Mouse (Mus musculus) CH12.LX (cell line): ENCODE measurements around the gene Foxk1. TPM values are rescaled to one million over a fixed set of nuclear protein-coding genes. Genes with fewer than 3 reads are reported as not detected.

Experiments
- DNase-seq: peaks from one replicate; pipeline ENCODE4 v3.0.0-alpha.2; 2013; ENCODE audit errors: extremely low read depth
- H3K27ac ChIP-seq: 2 replicates; pipeline ENCODE4 v1.5.1; 2012; ENCODE audit warnings: low read depth, mild to moderate bottlenecking, control low read depth, moderate library complexity; ENCODE audit not compliant: insufficient read depth
- H3K27me3 ChIP-seq: replicated peaks from 2 replicates; pipeline ENCODE3; 2012; ENCODE audit warnings: inconsistent platforms
- H3K36me3 ChIP-seq, 2 experiments: replicated peaks in 1 of 2; 2 replicates each; pipeline versions ENCODE3 to v1.6.1; 2012; ENCODE audit warnings: inconsistent platforms in 1 of 2, low read length in 1 of 2, mild to moderate bottlenecking in 1 of 2, mixed read lengths in 1 of 2, moderate library complexity in 1 of 2; ENCODE audit not compliant: control insufficient read depth in 1 of 2, insufficient read depth in 1 of 2
- H3K4me1 ChIP-seq, 2 experiments: 2 replicates each; pipeline ENCODE4 v1.6.1; 2012; ENCODE audit warnings: inconsistent platforms in 1 of 2, moderate library complexity in 1 of 2; ENCODE audit not compliant: insufficient read depth in 2 of 2, control insufficient read depth in 1 of 2
- H3K4me2 ChIP-seq: 2 replicates; pipeline ENCODE4 v1.6.1; 2012; ENCODE audit warnings: low read depth, mild to moderate bottlenecking, control low read depth; ENCODE audit not compliant: poor library complexity, insufficient read depth, severe bottlenecking
- H3K4me3 ChIP-seq, 3 experiments: fragments of 150-350 bp in 1 of 3; sonication (generic) in 1 of 3; replicated peaks in 1 of 3; 2 replicates each; pipeline versions ENCODE3 to v1.5.1; 2011 to 2012; ENCODE audit warnings: low read depth in 2 of 3, low read length in 2 of 3, mild to moderate bottlenecking in 2 of 3, moderate library complexity in 2 of 3, control low read depth in 1 of 3, improper control_type of control experiment in 1 of 3, inconsistent platforms in 1 of 3, mixed read lengths in 1 of 3; ENCODE audit not compliant: poor library complexity in 1 of 3
- H3K79me2 ChIP-seq: replicated peaks from 2 replicates; pipeline ENCODE4 v1.6.1; 2012; ENCODE audit warnings: mild to moderate bottlenecking, moderate library complexity; ENCODE audit not compliant: control insufficient read depth, poor library complexity, insufficient read depth, severe bottlenecking; ENCODE audit errors: extremely low read depth
- H3K9ac ChIP-seq: 2 replicates; pipeline ENCODE4 v1.6.1; 2012; ENCODE audit warnings: low read depth, mild to moderate bottlenecking, control low read depth, moderate library complexity; ENCODE audit not compliant: insufficient read depth
- H3K9me3 ChIP-seq: replicated peaks from 2 replicates; pipeline ENCODE3; 2012; ENCODE audit warnings: low read length, inconsistent platforms, mixed read lengths
- BHLHE40 ChIP-seq: IDR thresholded peaks from 2 replicates; pipeline ENCODE4 v1.6.1; 2011; ENCODE audit warnings: mild to moderate bottlenecking, low read depth, low read length, improper control_type of control experiment
- EP300 ChIP-seq: IDR thresholded peaks from 2 replicates; pipeline ENCODE4 v1.6.1; 2011; ENCODE audit warnings: low read length, improper control_type of control experiment
- ETS1 ChIP-seq: conservative IDR thresholded peaks from 2 replicates; pipeline ENCODE4 v1.6.1; 2012; ENCODE audit warnings: low read depth, mild to moderate bottlenecking, inconsistent platforms, low read length, improper control_type of control experiment, moderate library complexity
- HCFC1 ChIP-seq: IDR thresholded peaks from 2 replicates; pipeline ENCODE4 v1.6.1; 2012; ENCODE audit warnings: low read depth, mild to moderate bottlenecking, inconsistent platforms, low read length, improper control_type of control experiment
- IRF4 ChIP-seq: IDR thresholded peaks from 2 replicates; pipeline ENCODE4 v1.6.1; 2014; ENCODE audit warnings: low read depth, mild to moderate bottlenecking, inconsistent platforms, low read length, improper control_type of control experiment
- JUND ChIP-seq: conservative IDR thresholded peaks from 2 replicates; pipeline ENCODE4 v1.6.1; 2011; ENCODE audit warnings: low read depth, low read length, improper control_type of control experiment
- MAFK ChIP-seq: IDR thresholded peaks from 2 replicates; pipeline ENCODE4 v1.6.1; 2011; ENCODE audit warnings: low read length, improper control_type of control experiment; ENCODE audit not compliant: insufficient replicate concordance
- MAZ ChIP-seq: IDR thresholded peaks from 2 replicates; pipeline ENCODE4 v1.6.1; 2012; ENCODE audit warnings: low read depth, mild to moderate bottlenecking, inconsistent platforms, low read length, improper control_type of control experiment, moderate library complexity
- MEF2A ChIP-seq: IDR thresholded peaks from 2 replicates; pipeline ENCODE4 v1.6.1; 2014; ENCODE audit warnings: low read depth, mild to moderate bottlenecking, inconsistent platforms, low read length, improper control_type of control experiment, borderline replicate concordance
- MXI1 ChIP-seq: IDR thresholded peaks from 2 replicates; pipeline ENCODE4 v1.6.1; 2011; ENCODE audit warnings: mild to moderate bottlenecking, low read depth, low read length, improper control_type of control experiment
- MYC ChIP-seq: IDR thresholded peaks from 2 replicates; pipeline ENCODE4 v1.6.1; 2011; ENCODE audit warnings: low read depth, mild to moderate bottlenecking, improper control_type of control experiment, low read length
- NELFE ChIP-seq: IDR thresholded peaks from 2 replicates; pipeline ENCODE4 v1.6.1; 2011; ENCODE audit warnings: low read depth, low read length, improper control_type of control experiment
- PAX5 ChIP-seq: IDR thresholded peaks from 2 replicates; pipeline ENCODE4 v1.6.1; 2012; ENCODE audit warnings: low read length, inconsistent platforms, mixed read lengths
- RAD21 ChIP-seq: IDR thresholded peaks from 2 replicates; pipeline ENCODE4 v1.6.1; 2011; ENCODE audit warnings: low read depth, mild to moderate bottlenecking, low read length, improper control_type of control experiment, moderate library complexity
- RCOR1 ChIP-seq: conservative IDR thresholded peaks from 2 replicates; pipeline ENCODE4 v1.6.1; 2012; ENCODE audit warnings: low read depth, mild to moderate bottlenecking, inconsistent platforms, low read length, improper control_type of control experiment
- SIN3A ChIP-seq: IDR thresholded peaks from 2 replicates; pipeline ENCODE4 v1.6.1; 2012; ENCODE audit warnings: low read length, improper control_type of control experiment, inconsistent platforms
- TCF12 ChIP-seq: IDR thresholded peaks from 2 replicates; pipeline ENCODE4 v1.6.1; 2014; ENCODE audit warnings: low read depth, mild to moderate bottlenecking, inconsistent platforms, low read length, improper control_type of control experiment
- dilution Hi-C: fragments of 300-500 bp; cut with MboI; formaldehyde crosslinking; loops from 2 replicates; pipeline ENCODE4 v1.14.3; 2020; ENCODE audit warnings: low sequenced_read_pairs; ENCODE audit not compliant: extremely low pct_unique_long_range_greater_than_20kb, extremely low pct_ligation_motif_present
- in situ Hi-C: fragments of 300-500 bp; cut with MboI; formaldehyde crosslinking; loops from 3 replicates; pipeline ENCODE4 v1.14.3; 2019; ENCODE audit warnings: low sequenced_read_pairs, low pct_ligation_motif_present, low pct_unique_long_range_greater_than_20kb, mixed read lengths
- polyA plus RNA-seq: library from polyadenylated mRNA; unstranded; fragments of >175 nt; gene quantifications from 2 replicates; pipeline ENCODE4 v1.2.1, GENCODE M21; 2012; ENCODE audit warnings: low read depth; ENCODE audit not compliant: insufficient read length
- total RNA-seq, 2 experiments: library from RNA; depleted of rRNA; stranded (reverse); fragments of 300-350 nt in 1 of 2; fragments of >200 nt in 1 of 2; gene quantifications; 2 replicates each; pipeline ENCODE4 v1.2.3; 2012 to 2014

Gene Foxk1
- total and polyA plus RNA-seq, 3 experiments, result 5.3 to 23.4 (median 11.3) TPM

- peak; percentile 45 for TF ChIP-seq BHLHE40
- TF ChIP-seq PAX5, result no peak
- no peak for TF ChIP-seq TCF12
- TF ChIP-seq EP300, result no peak; the same call in 1 of the 2 replicates
- no peak for TF ChIP-seq JUND
- peak; percentile 94 for TF ChIP-seq SIN3A
- TF ChIP-seq RCOR1, result no peak
- 0 out of 2 replicates have a peak, but pooled peaks have one; percentile 45 for TF ChIP-seq MYC
- TF ChIP-seq NELFE, result no peak
- peak; percentile 4; the same call in 1 of the 2 replicates for TF ChIP-seq MAFK
- TF ChIP-seq IRF4, result peak; percentile 39; the same call in 1 of the 2 replicates
- TF ChIP-seq HCFC1, result no peak
Observed at GRCm38 (mm10) chr5:142440451-142441147, 39.3 kb downstream of the Foxk1 start (continued).

- dilution Hi-C loops, result no loop called here
- H3K79me2 ChIP-seq, result peaks cover 24% of the 10 kb centered on the region
- H3K27ac ChIP-seq, result peak overlapping the region; percentile 80
- H3K4me2 ChIP-seq, result peak overlapping the region; percentile 91
- in situ Hi-C loops, result loop anchor here (5.0 kb wide), 1 partner anchor 74 kb away; no protein-coding TSS in a partner anchor
- TF ChIP-seq MXI1 (peak; percentile 90), MAZ (peak; percentile 66), RAD21 (no peak), SIN3A (peak; percentile 39), IRF4 (peak; percentile 34; the same call in 1 of the 2 replicates), BHLHE40 (peak; percentile 16; the same call in 1 of the 2 replicates), NELFE (no peak), MEF2A (peak; percentile 83; the same call in 1 of the 2 replicates), RCOR1 (0 out of 2 replicates have a peak, but pooled peaks have one; percentile 43), ETS1 (peak; percentile 56; the same call in 1 of the 2 replicates)
- peaks cover 36 to 77% of the 10 kb centered on the region in 2 experiments for H3K4me1 ChIP-seq
- H3K36me3 ChIP-seq, result peaks cover 7 to 76% of the 10 kb centered on the region in 2 experiments
- H3K9me3 ChIP-seq, result no peaks in the 10 kb centered on the region
- DNase-seq, result peak; percentile 66
- no peaks in the 10 kb centered on the region for H3K27me3 ChIP-seq
- peak overlapping the region; percentile 29 to 45 (median 44) for H3K4me3 ChIP-seq
- H3K9ac ChIP-seq, result peak overlapping the region; percentile 4; the same call in 1 of the 2 replicates
Observed at GRCm38 (mm10) chr5:142441332-142442044, 40.2 kb downstream of the Foxk1 start.
